Mouse (Mus musculus): ENCODE measurements around the gene Reps1. TPM values are rescaled to one million over a fixed set of nuclear protein-coding genes. Genes with fewer than 3 reads are reported as not detected.
"Not testable (repeated sequence)": the region's sequence is repeated elsewhere in the genome, so short reads cannot be mapped to it uniquely, and the experiment has no call there.

Reps1 gene
- polyA plus RNA-seq, 1 experiment: 95.8 TPM

DNA sequence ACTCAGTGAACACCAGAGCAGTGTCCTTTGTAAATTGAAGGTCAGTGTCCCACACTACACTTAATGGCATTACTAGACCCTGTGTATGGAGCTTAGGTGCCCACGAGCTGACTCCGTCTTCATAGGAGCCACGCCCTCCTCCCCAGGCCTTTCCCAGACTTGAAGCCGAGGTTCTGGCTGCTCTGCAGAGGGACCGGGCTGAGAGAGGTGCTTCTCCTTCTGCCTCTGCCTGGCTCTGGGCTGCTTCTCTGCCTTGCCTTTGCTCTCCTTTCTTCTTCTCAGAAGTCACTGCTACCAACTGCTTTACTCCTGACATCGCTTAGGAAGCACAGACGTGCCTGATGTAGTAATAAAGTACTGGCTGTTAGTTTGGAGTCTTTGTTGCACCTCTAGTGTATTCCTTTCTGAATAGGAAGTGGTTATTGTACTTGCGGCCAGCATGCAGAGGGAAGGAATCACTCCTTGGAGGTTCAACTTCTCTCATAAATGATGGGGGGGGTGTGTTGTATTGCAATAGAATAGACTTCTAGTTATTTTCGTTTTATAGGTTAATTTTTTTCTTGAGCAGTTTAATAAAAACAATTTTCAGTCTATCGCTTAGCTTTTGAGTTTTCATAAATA lies 57.9 kb downstream of the Reps1 start:
- Histone ChIP-seq H3K4me3 (ENCODE audit: control insufficient read depth, insufficient read depth, low read length) (no peak overlapping the region), H3K4me1 (replicated peaks; ENCODE audit: control insufficient read depth, insufficient read depth, low read length) (no peaks in the 10 kb centered on the region), H3K27ac (ENCODE audit: control insufficient read depth, insufficient read depth, low read length) (no peak overlapping the region), H3K36me3 (ENCODE audit: control insufficient read depth, insufficient read depth, low read length) (peaks cover 30% of the 10 kb centered on the region), H3K27me3 (ENCODE audit: control insufficient read depth, insufficient read depth, low read length) (no peaks in the 10 kb centered on the region)
- TF ChIP-seq POLR2A (IDR thresholded peaks at IDR 0.05; ENCODE audit: control insufficient read depth, extremely low read depth, insufficient read depth, low read length, poor library complexity): no peak
- WGBS: 54% methylated on average over 10 of the region's 10 CpGs
- no peak for DNase-seq

DNA sequence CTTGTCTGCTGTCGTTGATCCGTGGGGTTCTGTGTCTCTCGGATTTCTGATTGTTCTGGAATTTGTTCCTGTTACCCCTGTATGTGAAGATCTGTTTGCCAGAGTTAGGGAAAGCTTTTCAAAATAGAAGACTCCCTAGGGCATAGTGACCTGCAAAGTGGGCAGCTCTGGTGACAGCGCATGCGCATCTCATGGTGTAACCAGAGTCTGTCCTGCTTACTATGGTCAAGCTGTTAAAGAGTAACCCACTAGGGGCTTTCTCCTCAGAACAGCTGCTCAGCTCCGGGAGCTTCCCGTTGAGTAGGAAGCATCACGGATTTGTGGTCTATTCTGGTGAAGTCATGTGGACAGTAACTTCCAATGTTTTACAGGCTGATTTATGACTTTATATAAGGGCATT lies 62.7 kb downstream of the Reps1 start:
- DNase-seq: no peak
- H3K4me1 ChIP-seq (replicated peaks; ENCODE audit: control insufficient read depth, insufficient read depth, low read length): no peaks in the 10 kb centered on the region
- no peak overlapping the region for H3K27ac ChIP-seq (ENCODE audit: control insufficient read depth, insufficient read depth, low read length)
- WGBS: 97% methylated on average over 8 of the region's 8 CpGs
- H3K36me3 ChIP-seq (ENCODE audit: control insufficient read depth, insufficient read depth, low read length): peaks cover 51% of the 10 kb centered on the region
- no peaks in the 10 kb centered on the region for H3K27me3 ChIP-seq (ENCODE audit: control insufficient read depth, insufficient read depth, low read length)
- TF ChIP-seq POLR2A (IDR thresholded peaks at IDR 0.05; ENCODE audit: control insufficient read depth, extremely low read depth, insufficient read depth, low read length, poor library complexity) (no peak), CTCF (IDR thresholded peaks at IDR 0.05; ENCODE audit: borderline replicate concordance, control insufficient read depth, extremely low read depth, insufficient read depth, low read length, poor library complexity) (no peak)
- no peak overlapping the region for H3K4me3 ChIP-seq (ENCODE audit: control insufficient read depth, insufficient read depth, low read length)

DNA sequence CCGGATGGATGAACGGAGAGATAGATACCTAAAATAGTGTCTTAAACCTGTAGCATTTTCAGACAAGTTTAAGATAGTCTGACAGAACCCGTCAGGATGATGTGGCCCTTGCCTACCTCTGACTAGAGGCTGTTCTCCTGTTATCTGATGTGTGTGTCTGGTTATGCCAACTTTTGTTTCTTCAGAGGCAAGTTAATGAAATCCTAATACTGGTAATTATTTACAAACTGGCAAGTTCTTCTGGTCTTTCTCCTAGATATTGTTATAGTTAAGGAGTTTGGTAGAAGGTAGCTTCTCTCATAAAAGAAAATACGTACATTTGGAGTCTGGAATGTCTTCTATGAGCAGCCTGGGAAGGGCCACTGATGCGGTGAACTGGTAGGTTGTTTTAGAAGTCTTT lies 74.6 kb downstream of the Reps1 start:
- DNase-seq: no peak
- Histone ChIP-seq H3K27ac (ENCODE audit: control insufficient read depth, insufficient read depth, low read length) (no peak overlapping the region), H3K4me3 (ENCODE audit: control insufficient read depth, insufficient read depth, low read length) (no peak overlapping the region), H3K36me3 (ENCODE audit: control insufficient read depth, insufficient read depth, low read length) (peaks cover 7% of the 10 kb centered on the region), H3K27me3 (ENCODE audit: control insufficient read depth, insufficient read depth, low read length) (no peaks in the 10 kb centered on the region), H3K4me1 (replicated peaks; ENCODE audit: control insufficient read depth, insufficient read depth, low read length) (peaks cover 2% of the 10 kb centered on the region; the same call in 1 of the 2 replicates)
- WGBS: 94% methylated on average over 5 of the region's 5 CpGs
- TF ChIP-seq POLR2A (IDR thresholded peaks at IDR 0.05; ENCODE audit: control insufficient read depth, extremely low read depth, insufficient read depth, low read length, poor library complexity) (no peak), CTCF (IDR thresholded peaks at IDR 0.05; ENCODE audit: borderline replicate concordance, control insufficient read depth, extremely low read depth, insufficient read depth, low read length, poor library complexity) (no peak)

DNA sequence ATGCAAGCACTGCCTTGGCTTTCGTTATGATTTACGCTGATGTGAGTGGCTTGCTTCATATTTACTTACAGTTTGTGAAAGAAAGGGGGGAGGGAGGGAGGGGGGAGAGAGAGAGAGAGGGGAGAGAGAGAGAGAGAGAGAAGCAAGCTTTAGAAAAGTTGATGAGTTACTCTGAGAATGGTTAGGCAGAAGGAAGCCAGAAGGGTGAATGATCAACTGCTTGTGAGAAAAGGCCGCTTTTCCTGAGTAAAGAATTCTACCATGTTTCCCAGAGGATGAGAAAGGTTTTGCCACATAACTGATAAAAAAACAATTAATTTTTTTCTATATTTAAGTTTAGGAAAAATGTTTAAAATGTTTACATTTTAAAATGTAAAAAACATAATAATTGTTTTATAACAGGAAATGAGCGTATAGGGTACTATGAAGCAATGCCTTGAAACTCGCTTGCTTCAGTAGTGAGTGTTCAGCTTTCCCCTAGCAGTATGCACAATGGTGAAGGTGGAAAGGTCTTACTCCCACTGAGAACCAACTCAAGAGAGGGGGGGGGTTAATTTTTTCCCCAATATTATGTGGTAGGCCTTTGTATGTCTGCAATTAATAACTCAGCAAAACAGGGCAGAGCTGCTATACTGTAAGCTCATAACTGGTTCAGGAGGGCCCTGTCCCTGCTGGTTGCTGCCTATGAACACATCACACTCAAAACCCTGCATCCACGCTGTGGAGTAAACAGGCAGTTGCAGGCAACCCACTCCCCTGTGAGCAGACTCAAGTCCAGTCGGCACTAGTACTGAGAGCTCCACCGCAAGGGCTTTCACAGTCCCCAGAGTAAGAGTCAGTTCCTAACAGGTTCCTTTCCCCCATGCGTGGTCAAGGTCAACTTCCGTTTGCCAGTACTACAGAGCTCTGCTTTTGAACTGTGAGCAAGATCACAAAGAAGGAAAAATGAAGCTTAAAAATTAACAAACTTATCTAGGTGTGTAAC lies 76.3 kb downstream of the Reps1 start:
- no peak for DNase-seq
- H3K27me3 ChIP-seq (ENCODE audit: control insufficient read depth, insufficient read depth, low read length): no peaks in the 10 kb centered on the region
- no peak for TF ChIP-seq POLR2A (IDR thresholded peaks at IDR 0.05; ENCODE audit: control insufficient read depth, extremely low read depth, insufficient read depth, low read length, poor library complexity)
- H3K4me3 ChIP-seq (ENCODE audit: control insufficient read depth, insufficient read depth, low read length): no peak overlapping the region
- H3K36me3 ChIP-seq (ENCODE audit: control insufficient read depth, insufficient read depth, low read length): no peaks in the 10 kb centered on the region
- no peak overlapping the region for H3K27ac ChIP-seq (ENCODE audit: control insufficient read depth, insufficient read depth, low read length)
- H3K4me1 ChIP-seq (replicated peaks; ENCODE audit: control insufficient read depth, insufficient read depth, low read length): peaks cover 2% of the 10 kb centered on the region; the same call in 1 of the 2 replicates
- WGBS: 80% methylated on average over 10 of the region's 10 CpGs

DNA sequence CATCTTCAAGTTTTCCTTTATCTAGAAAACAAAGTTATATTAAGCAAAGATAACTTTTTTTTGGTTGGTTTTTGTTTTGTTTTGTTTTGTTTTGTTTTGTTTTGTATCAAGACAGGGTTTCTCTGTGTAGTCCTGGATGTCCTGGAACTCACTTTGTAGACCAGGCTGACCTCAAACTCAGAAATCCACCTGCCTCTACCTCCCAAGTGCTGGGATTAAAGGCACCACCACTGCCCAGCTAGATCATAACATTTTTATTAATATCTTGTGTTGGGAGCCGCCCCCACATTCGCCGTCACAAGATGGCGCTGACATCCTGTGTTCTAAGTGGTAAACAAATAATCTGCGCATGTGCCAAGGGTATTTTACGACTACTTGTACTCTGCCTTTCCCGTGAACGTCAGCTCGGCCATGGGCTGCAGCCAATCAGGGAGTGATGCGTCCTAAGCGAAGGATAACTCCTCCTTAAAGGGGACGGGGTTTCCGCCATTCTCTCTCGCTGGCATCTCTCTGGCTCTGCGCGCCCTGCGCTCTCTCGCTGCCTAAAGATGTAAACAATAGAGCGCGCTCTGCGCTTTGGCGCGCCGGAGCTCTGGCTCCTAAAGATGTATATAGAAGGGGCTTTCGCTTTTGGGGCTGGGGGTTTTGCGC lies 83.3 kb downstream of the Reps1 start:
- 51% methylated on average over 17 of the region's 26 CpGs for WGBS
- not testable (repeated sequence) for DNase-seq; H3K4me1 ChIP-seq (replicated peaks; ENCODE audit: control insufficient read depth, insufficient read depth, low read length); H3K36me3 ChIP-seq (ENCODE audit: control insufficient read depth, insufficient read depth, low read length); H3K27me3 ChIP-seq (ENCODE audit: control insufficient read depth, insufficient read depth, low read length)
- Histone ChIP-seq H3K4me3 (ENCODE audit: control insufficient read depth, insufficient read depth, low read length) (peak overlapping the region; percentile 17; the same call in 1 of the 2 replicates), H3K27ac (ENCODE audit: control insufficient read depth, insufficient read depth, low read length) (peak overlapping the region; percentile 73)

DNA sequence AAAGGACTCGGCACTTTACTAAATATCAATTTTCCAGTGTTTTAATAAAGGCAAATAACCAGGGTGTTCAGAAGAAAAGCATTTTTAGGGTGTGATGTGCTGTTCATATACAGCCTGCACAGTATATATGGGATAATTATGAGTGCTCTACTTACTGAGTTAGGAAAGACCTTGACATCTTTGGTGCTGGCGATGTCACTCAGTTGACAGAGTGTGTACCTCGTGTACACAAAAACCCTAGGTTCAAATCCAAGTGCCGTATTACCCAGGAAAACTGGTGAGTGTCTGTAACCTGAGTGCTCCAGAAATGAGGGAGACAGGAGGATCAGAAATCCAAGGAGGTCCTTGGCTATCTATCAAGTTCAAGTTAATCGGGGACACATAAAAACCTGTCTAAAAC lies 84.0 kb downstream of the Reps1 start:
- TF ChIP-seq POLR2A (IDR thresholded peaks at IDR 0.05; ENCODE audit: control insufficient read depth, extremely low read depth, insufficient read depth, low read length, poor library complexity): no peak
- TF ChIP-seq CTCF (IDR thresholded peaks at IDR 0.05; ENCODE audit: borderline replicate concordance, control insufficient read depth, extremely low read depth, insufficient read depth, low read length, poor library complexity): no peak
- Histone ChIP-seq H3K27me3 (ENCODE audit: control insufficient read depth, insufficient read depth, low read length) (no peaks in the 10 kb centered on the region), H3K4me1 (replicated peaks; ENCODE audit: control insufficient read depth, insufficient read depth, low read length) (peaks cover 9% of the 10 kb centered on the region; the same call in 1 of the 2 replicates), H3K4me3 (ENCODE audit: control insufficient read depth, insufficient read depth, low read length) (peak overlapping the region; percentile 17; the same call in 1 of the 2 replicates), H3K27ac (ENCODE audit: control insufficient read depth, insufficient read depth, low read length) (peak overlapping the region; percentile 73), H3K36me3 (ENCODE audit: control insufficient read depth, insufficient read depth, low read length) (no peaks in the 10 kb centered on the region)
- 79% methylated on average over 5 of the region's 5 CpGs for WGBS
- DNase-seq: no peak

Data from thymus, adult 2 months (tissue).